Mouse (Mus musculus) CH12.LX (cell line): ENCODE data around the gene Mmp14.

Experiments
- BHLHE40 ChIP-seq: IDR thresholded peaks from 2 replicates; pipeline ENCODE4 v1.6.1; 2011; ENCODE audit warnings: mild to moderate bottlenecking, low read depth, low read length, improper control_type of control experiment
- CTCF ChIP-seq, 2 experiments: IDR thresholded peaks in 1 of 2; conservative IDR thresholded peaks in 1 of 2; 2 replicates each; pipeline ENCODE4 v1.5.1; 2011 to 2012; ENCODE audit warnings: low read depth in 2 of 2, low read length in 2 of 2, improper control_type of control experiment in 1 of 2, inconsistent platforms in 1 of 2, mild to moderate bottlenecking in 1 of 2, moderate library complexity in 1 of 2
- EP300 ChIP-seq: IDR thresholded peaks from 2 replicates; pipeline ENCODE4 v1.6.1; 2011; ENCODE audit warnings: low read length, improper control_type of control experiment
- HCFC1 ChIP-seq: IDR thresholded peaks from 2 replicates; pipeline ENCODE4 v1.6.1; 2012; ENCODE audit warnings: low read depth, mild to moderate bottlenecking, inconsistent platforms, low read length, improper control_type of control experiment
- IRF4 ChIP-seq: IDR thresholded peaks from 2 replicates; pipeline ENCODE4 v1.6.1; 2014; ENCODE audit warnings: low read depth, mild to moderate bottlenecking, inconsistent platforms, low read length, improper control_type of control experiment
- NRF1 ChIP-seq: IDR thresholded peaks from 2 replicates; pipeline ENCODE4 v1.6.1; 2014; ENCODE audit warnings: low read depth, mild to moderate bottlenecking, inconsistent platforms, low read length, improper control_type of control experiment, moderate library complexity
- POLR2A ChIP-seq: IDR thresholded peaks from 2 replicates; pipeline ENCODE4 v1.6.1; 2011; ENCODE audit warnings: low read depth, mild to moderate bottlenecking, improper control_type of control experiment, low read length
- TCF12 ChIP-seq: IDR thresholded peaks from 2 replicates; pipeline ENCODE4 v1.6.1; 2014; ENCODE audit warnings: low read depth, mild to moderate bottlenecking, inconsistent platforms, low read length, improper control_type of control experiment
- UBTF ChIP-seq: IDR thresholded peaks from 2 replicates; pipeline ENCODE4 v1.6.1; 2012; ENCODE audit warnings: low read depth, mild to moderate bottlenecking, inconsistent platforms, low read length, improper control_type of control experiment, moderate library complexity
- ZC3H11A ChIP-seq: IDR thresholded peaks from 2 replicates; pipeline ENCODE4 v1.6.1; 2012; ENCODE audit warnings: low read depth, mild to moderate bottlenecking, inconsistent platforms, low read length, improper control_type of control experiment

- TF ChIP-seq IRF4: no peak
- no peak for TF ChIP-seq CTCF (conservative IDR thresholded peaks at IDR 0.05 in 1 of 2, IDR thresholded peaks at IDR 0.05 in 1 of 2; ENCODE audit: low read depth in 2 of 2, low read length in 2 of 2)
- no peak for TF ChIP-seq ZC3H11A
- TF ChIP-seq TCF12: no peak
- no peak for TF ChIP-seq NRF1
- no peak for TF ChIP-seq POLR2A
- peak; percentile 54; the same call in 1 of the 2 replicates for TF ChIP-seq BHLHE40
- TF ChIP-seq UBTF: no peak
- TF ChIP-seq EP300: no peak
- TF ChIP-seq HCFC1: no peak
These were observed 49.3 kb downstream of the Mmp14 start for GRCm38 (mm10) chr14:54480673-54481072.
